Mouse (Mus musculus) spleen, adult 2 months (tissue): Measurements from ENCODE around the gene Vstm4.

ENCODE experiments used
- CTCF ChIP-seq: fragments of 200-500 bp; IDR thresholded peaks from 2 replicates; pipeline ENCODE4 v1.5.1; 2011; ENCODE audit warnings: mild to moderate bottlenecking, inconsistent platforms; ENCODE audit not compliant: insufficient read depth, insufficient read length, insufficient replicate concordance; ENCODE audit errors: extremely low read depth
- POLR2A ChIP-seq: fragments of 200-500 bp; IDR thresholded peaks from 2 replicates; pipeline ENCODE4 v1.6.1; 2011; ENCODE audit warnings: low read depth, low read length, inconsistent platforms

- TF ChIP-seq CTCF (no peak), POLR2A (no peak)
Measured at GRCm38 (mm10) chr14:32823861-32824260, 32.7 kb upstream of the Vstm4 start.
